Mouse (Mus musculus) heart, embryonic 14.5 days (tissue): Measurements from ENCODE around the gene Tph1. TPM values are rescaled to one million over a fixed set of nuclear protein-coding genes. Genes with fewer than 3 reads are reported as not detected.

Experiments used
- ATAC-seq: fragments of 200-750 bp; cut with Nextera tagmentation; 2 replicates; pipeline ENCODE4 v1.8.0; 2017; ENCODE audit warnings: low read depth, moderate TSS enrichment; ENCODE audit not compliant: insufficient number of reproducible peaks, insufficient read depth, low FRiP score
- H3K27ac ChIP-seq, 2 experiments: fragments of 200-500 bp in 1 of 2; fragments of 300-500 bp in 1 of 2; sonication (generic) in 1 of 2; replicated peaks in 1 of 2; 2 replicates each; pipeline ENCODE4 v1.5.1; 2012 to 2014; ENCODE audit warnings: low read depth in 2 of 2, low read length in 2 of 2, control low read depth in 1 of 2, mild to moderate bottlenecking in 1 of 2, mixed read lengths in 1 of 2; ENCODE audit not compliant: control insufficient read depth in 1 of 2, insufficient read depth in 1 of 2
- H3K27me3 ChIP-seq: fragments of 300-500 bp; sonication (generic); 2 replicates; pipeline ENCODE4 v1.6.1; 2014; ENCODE audit warnings: mild to moderate bottlenecking, low read length, control low read depth; ENCODE audit not compliant: control insufficient read depth, insufficient read depth
- H3K36me3 ChIP-seq: fragments of 300-500 bp; sonication (generic); 2 replicates; pipeline ENCODE4 v1.6.1; 2014; ENCODE audit warnings: mild to moderate bottlenecking, control low read depth, low read length, mixed read lengths; ENCODE audit not compliant: control insufficient read depth, insufficient read depth
- H3K4me1 ChIP-seq, 2 experiments: fragments of 200-500 bp in 1 of 2; fragments of 300-500 bp in 1 of 2; sonication (generic) in 1 of 2; 2 replicates each; pipeline ENCODE4 v1.6.1; 2012 to 2014; ENCODE audit warnings: low read length in 2 of 2, control low read depth in 1 of 2, mixed read lengths in 1 of 2; ENCODE audit not compliant: control insufficient read depth in 2 of 2, insufficient read depth in 2 of 2
- H3K4me2 ChIP-seq: fragments of 300-500 bp; sonication (generic); 2 replicates; pipeline ENCODE4 v1.6.1; 2014; ENCODE audit warnings: mild to moderate bottlenecking, low read length
- H3K4me3 ChIP-seq, 2 experiments: fragments of 200-500 bp in 1 of 2; fragments of 300-500 bp in 1 of 2; sonication (generic) in 1 of 2; 2 replicates each; pipeline ENCODE4 v1.5.1; 2012 to 2014; ENCODE audit warnings: low read length in 2 of 2, mild to moderate bottlenecking in 2 of 2, control low read depth in 1 of 2, low read depth in 1 of 2, moderate library complexity in 1 of 2; ENCODE audit not compliant: control insufficient read depth in 1 of 2, insufficient read depth in 1 of 2
- H3K9ac ChIP-seq: fragments of 300-500 bp; sonication (generic); 2 replicates; pipeline ENCODE4 v1.6.1; 2014; ENCODE audit warnings: mild to moderate bottlenecking, low read length
- H3K9me3 ChIP-seq: fragments of 300-500 bp; sonication (generic); 2 replicates; pipeline ENCODE4 v1.6.1; 2016; ENCODE audit warnings: low read length, control low read depth; ENCODE audit not compliant: control insufficient read depth
- WGBS: fragments of 180-500 bp; shearing (Covaris S2); extraction: QIAGEN DNeasy Blood & Tissue Kit; methylation state at CpG from one replicate; pipeline ENCODE4 v1.1.7; 2014; 5-methylcytosine and 5-hydroxymethylcytosine counted together
- polyA plus RNA-seq: library from polyadenylated mRNA; unstranded; fragments of >200 nt; fragmentation: Nextera tagmentation; extraction: Ambion mirVana; gene quantifications from 2 replicates; pipeline ENCODE4 v1.2.1, GENCODE M21; 2014

The Tph1 gene
- polyA plus RNA-seq, 1 experiment from 2014 or later = 0.12 TPM

DNA sequence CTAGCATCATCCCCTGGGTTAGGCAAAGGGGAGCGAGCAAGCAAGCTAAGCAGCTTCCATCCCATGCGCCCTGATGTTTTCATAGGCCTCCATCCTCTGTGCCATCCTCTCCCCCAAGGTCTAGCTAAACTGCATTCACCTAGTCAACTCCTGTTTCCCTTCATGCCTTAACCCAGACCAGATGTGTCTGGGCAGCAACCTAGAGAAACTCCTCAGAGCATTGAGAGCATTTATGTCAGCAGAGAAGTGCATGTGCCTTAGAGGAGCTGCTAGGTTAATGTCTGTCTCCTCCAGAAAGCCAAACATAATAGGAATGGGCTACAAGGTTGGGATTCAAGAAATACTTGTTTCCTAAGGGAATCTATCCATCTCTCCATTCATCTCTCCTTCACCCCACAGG, 75.3 kb downstream of the Tph1 start:
- Histone ChIP-seq H3K27me3 (no peaks in the 10 kb centered on the region), H3K9me3 (no peaks in the 10 kb centered on the region), H3K4me3 (no peak overlapping the region), H3K27ac (no peak overlapping the region), H3K4me1 (peaks cover 0 to 5% of the 10 kb centered on the region in 2 experiments; a peak in 2 of 4 replicates), H3K9ac (no peak overlapping the region), H3K4me2 (no peak overlapping the region), H3K36me3 (no peaks in the 10 kb centered on the region)
- WGBS = 95% methylated on average over 2 of the region's 2 CpGs
- no peak for ATAC-seq

Other genes starting within 250 kb of the Tph1 start
- gene Sergef, start 32.7 kb downstream of the Tph1 start, polyA plus RNA-seq = 10.5 and 10.7 TPM in 2 replicates
- gene Saal1, start 38.1 kb upstream of the Tph1 start, polyA plus RNA-seq = 14.2 and 15.3 TPM in 2 replicates
- gene Saa3, start 43.2 kb upstream of the Tph1 start, polyA plus RNA-seq = not detected in 2 replicates
- not detected in 2 replicates for gene Saa4, start 60.1 kb upstream of the Tph1 start, polyA plus RNA-seq
- not detected in 2 replicates for gene Saa1, start 70.4 kb upstream of the Tph1 start, polyA plus RNA-seq
- gene Saa2, start 79.3 kb upstream of the Tph1 start, polyA plus RNA-seq = not detected in 2 replicates
- 10.0 and 11.3 TPM in 2 replicates for gene Hps5, start 123.5 kb upstream of the Tph1 start, polyA plus RNA-seq
- gene Gtf2h1, start 123.6 kb upstream of the Tph1 start, polyA plus RNA-seq = 27.9 and 29.8 TPM in 2 replicates
- gene Ldha, start 168.9 kb upstream of the Tph1 start, polyA plus RNA-seq = 3,024 and 3,145 TPM in 2 replicates
- gene Ldhc, start 188.7 kb upstream of the Tph1 start, polyA plus RNA-seq = not detected in 2 replicates
- gene Tsg101, start 247.4 kb upstream of the Tph1 start, polyA plus RNA-seq = 179 and 201 TPM in 2 replicates